Mouse (Mus musculus) cerebellum, adult 18-20 months (tissue): ENCODE measurements around the gene Map1s.
A peak's percentile ranks its signal among the peaks of the same experiment; 100 is the strongest.

Experiments used
- DNase-seq, 2 experiments: peaks; one replicate each; pipeline ENCODE4 v3.0.0; 2021

Map1s gene

GRCm38 (mm10) chr8:70905831-70906736, at the start of gene Map1s:
Gene Map1s, plus strand, starts transcription at chr8:70905932.
- DNase-seq: peak; percentile 85 to 87

GRCm38 (mm10) chr8:70856028-70856427, 49.7 kb upstream of the Map1s start:
- DNase-seq: no peak

- DNase-seq: peak; percentile 84 to 88
Observed at GRCm38 (mm10) chr8:70856541-70857197, 49.1 kb upstream of the Map1s start.

DNA sequence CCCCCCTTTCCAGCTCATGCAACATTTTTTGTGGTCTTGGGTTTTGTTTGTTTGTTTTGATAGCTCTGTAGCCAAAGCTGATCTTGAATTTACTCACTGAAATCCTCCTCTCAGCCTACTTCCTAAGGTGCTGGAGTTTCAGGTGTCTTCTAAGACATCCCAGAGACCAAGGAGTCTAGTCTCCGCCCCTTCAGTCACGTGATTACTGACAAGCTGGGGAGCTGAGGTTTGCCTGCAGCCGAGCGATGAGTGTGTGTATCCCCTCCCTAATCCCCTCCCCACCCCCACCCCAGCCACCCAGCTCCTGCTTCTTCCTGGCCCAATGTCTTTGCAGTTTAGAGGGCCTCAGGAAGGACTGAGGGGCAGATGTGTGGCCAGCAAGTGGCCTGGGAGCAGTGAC, 48.2 kb upstream of the Map1s start:
- DNase-seq: no peak

DNA sequence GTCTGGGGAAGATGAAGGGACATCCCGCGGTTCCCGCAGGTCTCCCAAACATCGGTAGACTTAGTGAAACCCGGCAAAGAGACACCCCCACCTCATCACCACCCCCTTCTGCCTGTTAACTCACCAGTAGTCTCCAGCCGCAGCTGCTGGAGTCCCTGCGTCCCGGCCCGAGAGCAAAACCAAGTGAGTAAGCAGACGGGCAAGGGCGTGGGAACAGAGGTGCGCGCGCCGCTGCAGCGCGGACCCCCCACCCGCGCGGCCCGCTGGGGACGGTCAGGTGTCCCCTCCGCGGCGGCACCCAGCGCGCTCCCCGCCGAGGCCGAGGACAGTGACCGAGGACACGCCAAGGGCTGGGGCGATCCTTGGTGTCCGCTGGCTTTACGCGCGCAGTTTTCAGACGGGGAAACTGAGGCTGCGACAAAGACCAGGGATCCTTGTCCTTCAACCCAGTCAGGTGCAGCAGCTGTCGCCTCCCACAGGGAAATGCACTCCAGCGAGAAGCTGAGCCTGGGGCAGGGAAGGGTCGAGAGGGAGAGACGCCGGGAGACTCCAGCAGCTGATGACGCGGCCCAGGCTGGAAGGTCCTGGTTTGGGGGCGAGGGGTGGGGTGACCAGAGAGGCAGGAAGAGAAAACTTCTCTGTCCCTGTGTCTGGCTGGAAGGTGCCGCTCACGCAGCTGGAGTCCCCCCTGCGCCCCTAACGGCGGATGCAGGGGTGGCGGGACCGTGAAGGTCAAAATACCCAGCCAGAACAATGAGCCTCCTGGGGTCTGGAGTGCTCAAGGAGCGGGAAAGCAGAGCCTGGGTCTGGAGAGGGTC, 42.7 kb upstream of the Map1s start, which contains the start of gene Kcnn1:
Kcnn1 (minus strand) TSS at position 435 of the 818 bp plus-strand sequence.
- DNase-seq: peak in 1 of 2 experiments; percentile 21

- DNase-seq: peak in 1 of 2 experiments; percentile 48
Observed at GRCm38 (mm10) chr8:70863956-70864711, 41.6 kb upstream of the Map1s start.

GRCm38 (mm10) chr8:70864712-70865221, 41.0 kb upstream of the Map1s start:
- DNase-seq: peak in 1 of 2 experiments; percentile 58

GRCm38 (mm10) chr8:70865350-70866000, 40.3 kb upstream of the Map1s start:
- DNase-seq: peak; percentile 97 to 99

DNA sequence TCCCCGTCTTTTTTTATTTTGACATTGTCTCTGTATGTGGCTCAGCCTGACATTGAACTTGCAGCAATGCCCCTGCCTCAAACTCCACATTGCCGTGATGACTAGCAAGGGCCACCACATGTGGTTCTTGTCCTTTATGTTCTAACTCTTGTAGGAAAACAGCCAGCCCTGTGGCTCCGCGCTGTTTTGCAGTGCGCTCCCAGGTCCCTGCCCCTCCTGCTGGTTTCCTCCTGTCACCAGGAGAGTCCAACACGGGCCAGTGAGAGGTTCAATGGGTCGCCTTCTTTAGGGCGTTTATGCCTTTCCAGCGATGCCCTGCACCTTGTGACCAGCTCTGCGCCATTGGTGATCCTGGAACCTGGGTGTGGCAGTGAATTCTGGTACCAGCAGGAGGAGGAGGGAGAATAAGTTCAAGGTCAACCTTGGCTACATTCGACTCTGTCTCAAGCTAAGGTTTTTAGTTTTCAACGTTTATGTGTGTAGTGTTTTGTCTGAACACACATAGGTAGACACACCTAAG, 39.7 kb upstream of the Map1s start:
- DNase-seq: peak in 1 of 2 experiments; percentile 28

GRCm38 (mm10) chr8:70866566-70866965, 39.2 kb upstream of the Map1s start:
- peak in 1 of 2 experiments; percentile 13 for DNase-seq

GRCm38 (mm10) chr8:70868559-70869198, 37.1 kb upstream of the Map1s start:
- DNase-seq: no peak

DNA sequence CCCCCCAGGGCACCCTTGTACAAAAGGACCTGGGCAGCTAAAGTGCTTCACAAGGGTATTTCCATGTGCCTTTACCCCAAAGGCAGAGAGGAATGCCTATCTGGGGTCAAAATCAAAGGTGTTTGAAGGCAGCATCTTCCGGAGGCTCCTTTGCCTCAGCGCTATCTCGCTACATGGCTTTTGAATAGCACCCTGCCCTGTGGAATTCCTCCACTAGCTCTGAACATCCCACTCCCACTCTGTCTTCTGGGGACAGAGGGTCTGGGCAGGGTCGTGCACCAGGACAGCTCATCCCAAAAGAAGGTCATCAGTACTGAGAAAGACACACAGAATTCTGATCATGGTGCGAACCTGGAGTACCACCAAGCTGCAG, 36.5 kb upstream of the Map1s start:
- DNase-seq: no peak

GRCm38 (mm10) chr8:70869601-70870041, 36.1 kb upstream of the Map1s start:
- DNase-seq: peak; percentile 71 to 73

DNA sequence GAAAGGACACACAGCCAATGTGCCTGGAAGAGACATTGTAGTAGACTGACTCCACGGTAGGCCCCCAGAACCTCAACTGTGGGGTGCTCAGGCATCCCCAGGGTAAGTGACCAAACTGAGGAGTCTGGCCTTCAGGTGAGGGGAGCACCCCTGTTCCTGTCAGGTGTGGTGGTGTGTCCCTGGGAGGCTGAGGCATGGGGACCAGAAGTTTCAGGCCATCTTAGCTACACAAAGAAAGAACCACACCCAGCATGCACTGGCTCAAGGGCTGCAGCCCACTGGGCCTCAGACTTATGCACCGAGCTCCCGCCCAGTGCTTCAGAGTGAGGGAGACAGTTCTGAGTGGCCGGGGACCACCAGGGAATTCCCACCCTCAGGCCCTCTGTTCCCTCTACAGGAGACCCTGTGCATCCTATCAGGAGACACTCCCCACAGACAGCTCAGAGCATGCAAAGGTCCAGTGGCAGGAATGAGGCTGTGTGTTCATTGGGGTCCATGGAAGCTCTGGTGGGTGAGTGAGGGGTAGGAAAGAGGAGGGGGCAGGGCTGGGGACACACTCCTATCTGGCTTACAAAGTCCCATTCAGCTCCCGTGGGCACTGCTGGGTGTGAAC, 34.4 kb upstream of the Map1s start:
- DNase-seq: peak in 1 of 2 experiments; percentile 7

DNA sequence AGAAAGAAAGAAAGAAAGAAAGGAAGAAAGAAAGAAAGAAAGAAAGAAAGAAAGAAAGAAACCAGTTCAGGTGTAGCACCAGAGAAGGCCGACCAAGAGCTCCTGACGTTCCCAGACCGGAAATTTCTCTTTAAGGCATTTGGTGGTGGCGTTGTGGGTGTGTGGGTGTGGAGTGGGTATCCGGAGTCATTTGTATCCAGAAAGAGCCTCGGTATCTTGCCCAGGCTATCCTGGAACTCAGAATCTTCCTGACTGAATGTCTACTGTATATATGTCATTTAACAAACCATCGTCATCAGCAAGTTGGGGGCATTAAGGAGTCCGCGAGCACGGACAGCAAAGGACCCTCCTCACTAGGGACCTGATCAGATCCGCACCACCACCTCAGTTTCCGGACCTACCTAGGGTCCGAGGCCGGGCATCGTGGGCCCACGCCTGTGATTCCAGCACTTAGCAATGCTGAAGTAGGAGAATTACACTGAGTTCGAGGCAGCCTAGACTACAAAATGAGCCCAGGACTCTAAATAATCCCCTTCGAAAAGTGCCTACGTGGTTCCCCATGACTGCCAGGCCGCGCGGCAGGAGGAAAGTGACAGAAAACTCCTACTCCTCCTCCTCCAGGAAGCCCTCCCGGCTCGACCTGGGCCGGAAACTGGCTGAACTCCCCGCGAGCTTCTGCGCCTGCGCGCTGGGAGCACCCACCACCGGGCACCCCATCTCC, 32.9 kb upstream of the Map1s start:
- no peak for DNase-seq

- peak; percentile 92 to 97 for DNase-seq
Observed at GRCm38 (mm10) chr8:70873364-70873985, 32.3 kb upstream of the Map1s start, which contains the start of gene Ccdc124. Gene Ccdc124, minus strand, starts transcription at chr8:70873935.

DNA sequence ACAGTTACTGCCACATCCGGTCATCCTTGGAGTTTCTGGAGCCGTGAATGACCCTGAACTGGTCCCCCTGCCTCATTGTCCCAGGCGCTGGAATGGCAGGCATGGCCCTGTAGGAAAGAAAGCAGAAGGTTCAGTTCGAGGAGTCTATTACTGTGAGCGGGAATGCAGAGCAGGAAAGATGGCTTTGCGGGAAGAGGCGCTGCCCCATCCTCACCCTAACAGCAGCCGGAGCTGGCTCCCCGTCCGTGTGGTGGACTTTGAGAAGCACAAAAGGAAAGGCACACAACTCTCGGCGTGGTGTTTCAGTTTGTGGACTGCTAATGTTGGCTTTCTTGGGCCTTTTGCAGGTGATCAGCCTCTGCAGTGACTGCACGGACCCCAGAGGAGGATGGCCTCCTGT, 31.3 kb upstream of the Map1s start:
- no peak for DNase-seq

GRCm38 (mm10) chr8:70876382-70876781, 29.4 kb upstream of the Map1s start:
- no peak for DNase-seq

GRCm38 (mm10) chr8:70878178-70878577, 27.6 kb upstream of the Map1s start:
- no peak for DNase-seq
